Mouse (Mus musculus) CH12.LX (cell line): ENCODE data around the gene Aars. TPM values are rescaled to one million over a fixed set of nuclear protein-coding genes. Genes with fewer than 3 reads are reported as not detected.
"Not testable (repeated sequence)": the region's sequence is repeated elsewhere in the genome, so short reads cannot be mapped to it uniquely, and the experiment has no call there.

ENCODE experiments used
- DNase-seq: peaks from one replicate; pipeline ENCODE4 v3.0.0-alpha.2; 2013; ENCODE audit errors: extremely low read depth
- H3K27ac ChIP-seq: 2 replicates; pipeline ENCODE4 v1.5.1; 2012; ENCODE audit warnings: low read depth, mild to moderate bottlenecking, control low read depth, moderate library complexity; ENCODE audit not compliant: insufficient read depth
- H3K27me3 ChIP-seq: replicated peaks from 2 replicates; pipeline ENCODE3; 2012; ENCODE audit warnings: inconsistent platforms
- H3K36me3 ChIP-seq, 2 experiments: replicated peaks in 1 of 2; 2 replicates each; pipeline versions ENCODE3 to v1.6.1; 2012; ENCODE audit warnings: inconsistent platforms in 1 of 2, low read length in 1 of 2, mild to moderate bottlenecking in 1 of 2, mixed read lengths in 1 of 2, moderate library complexity in 1 of 2; ENCODE audit not compliant: control insufficient read depth in 1 of 2, insufficient read depth in 1 of 2
- H3K4me1 ChIP-seq, 2 experiments: 2 replicates each; pipeline ENCODE4 v1.6.1; 2012; ENCODE audit warnings: inconsistent platforms in 1 of 2, moderate library complexity in 1 of 2; ENCODE audit not compliant: insufficient read depth in 2 of 2, control insufficient read depth in 1 of 2
- H3K4me2 ChIP-seq: 2 replicates; pipeline ENCODE4 v1.6.1; 2012; ENCODE audit warnings: low read depth, mild to moderate bottlenecking, control low read depth; ENCODE audit not compliant: poor library complexity, insufficient read depth, severe bottlenecking
- H3K4me3 ChIP-seq, 3 experiments: fragments of 150-350 bp in 1 of 3; sonication (generic) in 1 of 3; replicated peaks in 1 of 3; 2 replicates each; pipeline versions ENCODE3 to v1.5.1; 2011 to 2012; ENCODE audit warnings: low read depth in 2 of 3, low read length in 2 of 3, mild to moderate bottlenecking in 2 of 3, moderate library complexity in 2 of 3, control low read depth in 1 of 3, improper control_type of control experiment in 1 of 3, inconsistent platforms in 1 of 3, mixed read lengths in 1 of 3; ENCODE audit not compliant: poor library complexity in 1 of 3
- H3K79me2 ChIP-seq: replicated peaks from 2 replicates; pipeline ENCODE4 v1.6.1; 2012; ENCODE audit warnings: mild to moderate bottlenecking, moderate library complexity; ENCODE audit not compliant: control insufficient read depth, poor library complexity, insufficient read depth, severe bottlenecking; ENCODE audit errors: extremely low read depth
- H3K9ac ChIP-seq: 2 replicates; pipeline ENCODE4 v1.6.1; 2012; ENCODE audit warnings: low read depth, mild to moderate bottlenecking, control low read depth, moderate library complexity; ENCODE audit not compliant: insufficient read depth
- H3K9me3 ChIP-seq: replicated peaks from 2 replicates; pipeline ENCODE3; 2012; ENCODE audit warnings: low read length, inconsistent platforms, mixed read lengths
- BHLHE40 ChIP-seq: IDR thresholded peaks from 2 replicates; pipeline ENCODE4 v1.6.1; 2011; ENCODE audit warnings: mild to moderate bottlenecking, low read depth, low read length, improper control_type of control experiment
- CTCF ChIP-seq, 2 experiments: IDR thresholded peaks in 1 of 2; conservative IDR thresholded peaks in 1 of 2; 2 replicates each; pipeline ENCODE4 v1.5.1; 2011 to 2012; ENCODE audit warnings: low read depth in 2 of 2, low read length in 2 of 2, improper control_type of control experiment in 1 of 2, inconsistent platforms in 1 of 2, mild to moderate bottlenecking in 1 of 2, moderate library complexity in 1 of 2
- E2F4 ChIP-seq: IDR thresholded peaks from 2 replicates; pipeline ENCODE4 v1.6.1; 2011; ENCODE audit warnings: low read depth, low read length, improper control_type of control experiment; ENCODE audit not compliant: insufficient replicate concordance
- ELF1 ChIP-seq: IDR thresholded peaks from 2 replicates; pipeline ENCODE4 v1.6.1; 2014; ENCODE audit warnings: low read depth, mild to moderate bottlenecking, inconsistent platforms, low read length, improper control_type of control experiment
- JUND ChIP-seq: conservative IDR thresholded peaks from 2 replicates; pipeline ENCODE4 v1.6.1; 2011; ENCODE audit warnings: low read depth, low read length, improper control_type of control experiment
- KAT2A ChIP-seq: IDR thresholded peaks from 2 replicates; pipeline ENCODE4 v1.6.1; 2012; ENCODE audit warnings: low read length, improper control_type of control experiment, inconsistent platforms; ENCODE audit not compliant: insufficient replicate concordance
- MAFK ChIP-seq: IDR thresholded peaks from 2 replicates; pipeline ENCODE4 v1.6.1; 2011; ENCODE audit warnings: low read length, improper control_type of control experiment; ENCODE audit not compliant: insufficient replicate concordance
- NELFE ChIP-seq: IDR thresholded peaks from 2 replicates; pipeline ENCODE4 v1.6.1; 2011; ENCODE audit warnings: low read depth, low read length, improper control_type of control experiment
- PAX5 ChIP-seq: IDR thresholded peaks from 2 replicates; pipeline ENCODE4 v1.6.1; 2012; ENCODE audit warnings: low read length, inconsistent platforms, mixed read lengths
- POLR2A ChIP-seq: IDR thresholded peaks from 2 replicates; pipeline ENCODE4 v1.6.1; 2011; ENCODE audit warnings: low read depth, mild to moderate bottlenecking, improper control_type of control experiment, low read length
- POLR2AphosphoS2 ChIP-seq: IDR thresholded peaks from 2 replicates; pipeline ENCODE4 v1.6.1; 2011; ENCODE audit warnings: low read depth, low read length, improper control_type of control experiment
- RCOR1 ChIP-seq: conservative IDR thresholded peaks from 2 replicates; pipeline ENCODE4 v1.6.1; 2012; ENCODE audit warnings: low read depth, mild to moderate bottlenecking, inconsistent platforms, low read length, improper control_type of control experiment
- TBP ChIP-seq: conservative IDR thresholded peaks from 2 replicates; pipeline ENCODE4 v1.6.1; 2011; ENCODE audit warnings: low read depth, low read length, improper control_type of control experiment
- dilution Hi-C: fragments of 300-500 bp; cut with MboI; formaldehyde crosslinking; loops from 2 replicates; pipeline ENCODE4 v1.14.3; 2020; ENCODE audit warnings: low sequenced_read_pairs; ENCODE audit not compliant: extremely low pct_unique_long_range_greater_than_20kb, extremely low pct_ligation_motif_present
- in situ Hi-C: fragments of 300-500 bp; cut with MboI; formaldehyde crosslinking; loops from 3 replicates; pipeline ENCODE4 v1.14.3; 2019; ENCODE audit warnings: low sequenced_read_pairs, low pct_ligation_motif_present, low pct_unique_long_range_greater_than_20kb, mixed read lengths
- polyA plus RNA-seq: library from polyadenylated mRNA; unstranded; fragments of >175 nt; gene quantifications from 2 replicates; pipeline ENCODE4 v1.2.1, GENCODE M21; 2012; ENCODE audit warnings: low read depth; ENCODE audit not compliant: insufficient read length
- total RNA-seq, 2 experiments: library from RNA; depleted of rRNA; stranded (reverse); fragments of 300-350 nt in 1 of 2; fragments of >200 nt in 1 of 2; gene quantifications; 2 replicates each; pipeline ENCODE4 v1.2.3; 2012 to 2014

The Aars gene
- total and polyA plus RNA-seq, 3 experiments = 81.9 to 142 (median 130) TPM

GRCm38 (mm10) chr8:110997547-110998531 is 35.1 kb upstream of the Aars start, which contains the start of gene Ddx19a (continued):
- TF ChIP-seq KAT2A = peak; percentile 75; the same call in 1 of the 2 replicates
- TF ChIP-seq PAX5 = no peak
- TF ChIP-seq MAFK = no peak
- no peak for TF ChIP-seq JUND
- TF ChIP-seq BHLHE40 = no peak
- TF ChIP-seq E2F4 = 0 out of 2 replicates have a peak, but pooled peaks have one; percentile 53
- no peak for TF ChIP-seq RCOR1
- peak; percentile 81 for TF ChIP-seq NELFE
- peak; percentile 82 for TF ChIP-seq ELF1
- TF ChIP-seq POLR2A = peak; percentile 90
- peak; percentile 89 for TF ChIP-seq POLR2AphosphoS2
- TF ChIP-seq CTCF (conservative IDR thresholded peaks at IDR 0.05 in 1 of 2, IDR thresholded peaks at IDR 0.05 in 1 of 2; ENCODE audit: low read depth in 2 of 2, low read length in 2 of 2) = peak in 1 of 2 experiments; percentile 59; a peak in 2 of 4 replicates

GRCm38 (mm10) chr8:111010230-111010991 is 22.5 kb upstream of the Aars start:
- H3K27me3 ChIP-seq, H3K4me2 ChIP-seq, H3K9ac ChIP-seq, in situ Hi-C loops, H3K9me3 ChIP-seq, DNase-seq, H3K4me1 ChIP-seq, H3K4me3 ChIP-seq, dilution Hi-C loops, H3K79me2 ChIP-seq, H3K27ac ChIP-seq: not testable (repeated sequence)
- H3K36me3 ChIP-seq = peaks cover 50 to 58% of the 10 kb centered on the region in 2 experiments

GRCm38 (mm10) chr8:111026609-111027008 is 6.3 kb upstream of the Aars start:
- not testable (repeated sequence) for H3K9me3 ChIP-seq, H3K27me3 ChIP-seq, H3K4me3 ChIP-seq, H3K36me3 ChIP-seq, H3K27ac ChIP-seq
- 0 out of 2 replicates have a peak, but pooled peaks have one; percentile 61 for TF ChIP-seq TBP
- TF ChIP-seq, all 38 proteins: peak for 1; not testable (repeated sequence) for 37
- in situ Hi-C loops, dilution Hi-C loops, H3K4me2 ChIP-seq, H3K79me2 ChIP-seq, DNase-seq, H3K9ac ChIP-seq: not testable (repeated sequence)
- H3K4me1 ChIP-seq = peaks cover 0 to 17% of the 10 kb centered on the region in 2 experiments; a peak in 2 of 4 replicates
